Mouse (Mus musculus) stomach, postnatal 0 days (tissue): ENCODE data around the gene Dcst2.

Experiments used
- CTCF ChIP-seq: IDR thresholded peaks from 2 replicates; pipeline ENCODE4 v1.5.1; 2016; ENCODE audit warnings: antibody characterized with exemption, low read depth, mild to moderate bottlenecking, moderate library complexity
- EP300 ChIP-seq: optimal IDR thresholded peaks from 2 replicates; pipeline ENCODE3; 2016; ENCODE audit warnings: antibody characterized with exemption

DNA sequence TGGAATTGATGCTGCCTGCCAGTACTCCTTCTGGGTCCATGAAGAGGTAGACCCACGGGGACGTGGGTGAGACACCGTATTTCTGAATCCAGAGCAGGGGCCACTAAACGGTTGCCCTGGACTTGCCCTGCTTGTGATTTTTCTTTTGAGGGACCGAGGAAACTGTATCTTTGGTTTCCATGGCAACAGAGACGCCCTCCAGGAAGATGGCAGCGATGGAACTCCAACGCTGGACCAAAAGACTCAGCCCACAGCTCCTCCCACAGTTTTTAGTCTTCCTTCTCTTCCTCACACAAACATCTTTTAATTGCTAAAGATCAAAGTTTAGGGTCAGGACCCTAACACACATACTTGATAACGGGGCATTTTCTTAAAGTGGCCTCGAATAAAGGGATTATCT is 29.8 kb upstream of the Dcst2 start:
- TF ChIP-seq CTCF (no peak), EP300 (no peak)
